Mouse (Mus musculus): Measurements from ENCODE around the gene Txnrd3. TPM values are rescaled to one million over a fixed set of nuclear protein-coding genes. Genes with fewer than 3 reads are reported as not detected.
A peak's percentile ranks its signal among the peaks of the same experiment; 100 is the strongest.

Gene Txnrd3
- 11.5 and 12.5 TPM in 2 replicates for polyA plus RNA-seq (2016; fragmentation: Nextera tagmentation; extraction: Ambion mirVana)

- Histone ChIP-seq H3K36me3 (no peaks in the 10 kb centered on the region), H3K27ac (peak within 1 kb of the TSS; percentile 85), H3K9ac (peak within 1 kb of the TSS; percentile 55), H3K4me2 (replicated peaks) (peak within 1 kb of the TSS; percentile 78), H3K27me3 (no peaks in the 10 kb centered on the region), H3K4me1 (0 out of 2 replicates have a peak, but pooled peaks cover 2% of the 10 kb centered on the region), H3K9me3 (no peaks in the 10 kb centered on the region), H3K4me3 (peak within 1 kb of the TSS; percentile 59)
- WGBS, result under 1% methylated on average over 48 of the region's 51 CpGs
- ATAC-seq (ENCODE audit: insufficient number of reproducible peaks, insufficient read depth, low FRiP score, low TSS enrichment), result peak; percentile 86
Observed at GRCm38 (mm10) chr6:89643798-89644270, at the start of gene Txnrd3. Gene Txnrd3 (plus strand): TSS chr6:89643988.

GRCm38 (mm10) chr6:89595018-89595776, 48.6 kb upstream of the Txnrd3 start, which contains the start of gene Chchd6:
Gene Chchd6 (minus strand): TSS chr6:89595652.
- H3K4me1 ChIP-seq, result no peaks in the 10 kb centered on the region
- WGBS, result under 1% methylated on average over 56 of the region's 56 CpGs
- peaks cover 4% of the 10 kb centered on the region; the same call in 1 of the 2 replicates for H3K9me3 ChIP-seq
- H3K27me3 ChIP-seq, result no peaks in the 10 kb centered on the region
- peak; percentile 100 for ATAC-seq (ENCODE audit: insufficient number of reproducible peaks, insufficient read depth, low FRiP score, low TSS enrichment)
- H3K9ac ChIP-seq, result peak within 1 kb of the TSS; percentile 73
- H3K4me3 ChIP-seq, result peak within 1 kb of the TSS; percentile 75
- H3K27ac ChIP-seq, result no peak within 1 kb of the TSS
- H3K4me2 ChIP-seq (replicated peaks), result peak within 1 kb of the TSS; percentile 65
- no peaks in the 10 kb centered on the region for H3K36me3 ChIP-seq

GRCm38 (mm10) chr6:89595777-89596146, 48.0 kb upstream of the Txnrd3 start:
- Histone ChIP-seq H3K27me3 (no peaks in the 10 kb centered on the region), H3K4me1 (no peaks in the 10 kb centered on the region), H3K4me3 (peak overlapping the region; percentile 75), H3K27ac (no peak overlapping the region), H3K9me3 (peaks cover 4% of the 10 kb centered on the region; the same call in 1 of the 2 replicates), H3K9ac (no peak overlapping the region), H3K36me3 (no peaks in the 10 kb centered on the region), H3K4me2 (replicated peaks) (peak overlapping the region; percentile 65; the same call in 1 of the 2 replicates)
- ATAC-seq (ENCODE audit: insufficient number of reproducible peaks, insufficient read depth, low FRiP score, low TSS enrichment), result peak; percentile 29; the same call in 1 of the 2 replicates
- WGBS, result 22% methylated on average over 5 of the region's 5 CpGs

- Histone ChIP-seq H3K27me3 (no peaks in the 10 kb centered on the region), H3K36me3 (no peaks in the 10 kb centered on the region), H3K27ac (no peak overlapping the region), H3K4me3 (no peak overlapping the region), H3K9me3 (peaks cover 4% of the 10 kb centered on the region; the same call in 1 of the 2 replicates), H3K4me2 (replicated peaks) (no peak overlapping the region), H3K9ac (no peak overlapping the region), H3K4me1 (no peaks in the 10 kb centered on the region)
- WGBS, result 93% methylated on average over 1 of the region's 1 CpGs
- ATAC-seq (ENCODE audit: insufficient number of reproducible peaks, insufficient read depth, low FRiP score, low TSS enrichment), result no peak
Observed at GRCm38 (mm10) chr6:89596510-89596909, 47.3 kb upstream of the Txnrd3 start.

- H3K27ac ChIP-seq, result no peak overlapping the region
- H3K9me3 ChIP-seq, result no peaks in the 10 kb centered on the region
- H3K4me2 ChIP-seq (replicated peaks), result no peak overlapping the region
- no peak for ATAC-seq (ENCODE audit: insufficient number of reproducible peaks, insufficient read depth, low FRiP score, low TSS enrichment)
- H3K4me1 ChIP-seq, result no peaks in the 10 kb centered on the region
- H3K27me3 ChIP-seq, result no peaks in the 10 kb centered on the region
- 61% methylated on average over 3 of the region's 3 CpGs for WGBS
- H3K4me3 ChIP-seq, result no peak overlapping the region
- no peaks in the 10 kb centered on the region for H3K36me3 ChIP-seq
- H3K9ac ChIP-seq, result no peak overlapping the region
Observed at GRCm38 (mm10) chr6:89606096-89606495, 37.7 kb upstream of the Txnrd3 start.

- no peaks in the 10 kb centered on the region for H3K27me3 ChIP-seq
- no peak overlapping the region for H3K9ac ChIP-seq
- H3K4me2 ChIP-seq (replicated peaks), result no peak overlapping the region
- 48% methylated on average over 4 of the region's 4 CpGs for WGBS
- H3K4me1 ChIP-seq, result no peaks in the 10 kb centered on the region
- H3K4me3 ChIP-seq, result no peak overlapping the region
- ATAC-seq (ENCODE audit: insufficient number of reproducible peaks, insufficient read depth, low FRiP score, low TSS enrichment), result no peak
- no peaks in the 10 kb centered on the region for H3K9me3 ChIP-seq
- no peak overlapping the region for H3K27ac ChIP-seq
- no peaks in the 10 kb centered on the region for H3K36me3 ChIP-seq
Observed at GRCm38 (mm10) chr6:89607999-89608398, 35.8 kb upstream of the Txnrd3 start.

- no peaks in the 10 kb centered on the region for H3K36me3 ChIP-seq
- peak; percentile 69; the same call in 1 of the 2 replicates for ATAC-seq (ENCODE audit: insufficient number of reproducible peaks, insufficient read depth, low FRiP score, low TSS enrichment)
- H3K4me3 ChIP-seq, result no peak overlapping the region
- peak overlapping the region; percentile 76 for H3K27ac ChIP-seq
- H3K9me3 ChIP-seq, result no peaks in the 10 kb centered on the region
- H3K9ac ChIP-seq, result no peak overlapping the region
- 59% methylated on average over 15 of the region's 15 CpGs for WGBS
- H3K4me1 ChIP-seq, result peaks cover 15% of the 10 kb centered on the region; the same call in 1 of the 2 replicates
- H3K4me2 ChIP-seq (replicated peaks), result no peak overlapping the region
- no peaks in the 10 kb centered on the region for H3K27me3 ChIP-seq
Observed at GRCm38 (mm10) chr6:89613336-89614106, 30.3 kb upstream of the Txnrd3 start.

- H3K9me3 ChIP-seq, result no peaks in the 10 kb centered on the region
- no peaks in the 10 kb centered on the region for H3K27me3 ChIP-seq
- no peak overlapping the region for H3K9ac ChIP-seq
- 18% methylated on average over 2 of the region's 2 CpGs for WGBS
- H3K27ac ChIP-seq, result peak overlapping the region; percentile 76
- no peaks in the 10 kb centered on the region for H3K36me3 ChIP-seq
- no peak overlapping the region for H3K4me3 ChIP-seq
- peaks cover 15% of the 10 kb centered on the region; the same call in 1 of the 2 replicates for H3K4me1 ChIP-seq
- 0 out of 2 replicates have a peak, but pooled peaks have one; percentile 15 for ATAC-seq (ENCODE audit: insufficient number of reproducible peaks, insufficient read depth, low FRiP score, low TSS enrichment)
- H3K4me2 ChIP-seq (replicated peaks), result no peak overlapping the region
Observed at GRCm38 (mm10) chr6:89614107-89614471, 29.7 kb upstream of the Txnrd3 start.

GRCm38 (mm10) chr6:89614596-89615372, 29.0 kb upstream of the Txnrd3 start:
- ATAC-seq (ENCODE audit: insufficient number of reproducible peaks, insufficient read depth, low FRiP score, low TSS enrichment), result no peak
- WGBS, result 73% methylated on average over 7 of the region's 7 CpGs
- H3K27ac ChIP-seq, result 0 out of 2 replicates have a peak overlapping the region, but pooled peaks have one; percentile 76

GRCm38 (mm10) chr6:89615373-89615755, 28.4 kb upstream of the Txnrd3 start:
- Histone ChIP-seq H3K27me3 (no peaks in the 10 kb centered on the region), H3K4me2 (replicated peaks) (no peak overlapping the region), H3K4me1 (peaks cover 15% of the 10 kb centered on the region; the same call in 1 of the 2 replicates), H3K9ac (no peak overlapping the region), H3K4me3 (no peak overlapping the region), H3K27ac (no peak overlapping the region), H3K36me3 (no peaks in the 10 kb centered on the region), H3K9me3 (no peaks in the 10 kb centered on the region)
- ATAC-seq (ENCODE audit: insufficient number of reproducible peaks, insufficient read depth, low FRiP score, low TSS enrichment), result no peak
- WGBS, result 44% methylated on average over 7 of the region's 7 CpGs

More at GRCm38 (mm10) chr6:89614596-89615372, 29.0 kb upstream of the Txnrd3 start:
- peaks cover 15% of the 10 kb centered on the region; the same call in 1 of the 2 replicates for H3K4me1 ChIP-seq
- H3K27me3 ChIP-seq, result no peaks in the 10 kb centered on the region
- no peaks in the 10 kb centered on the region for H3K36me3 ChIP-seq
- no peaks in the 10 kb centered on the region for H3K9me3 ChIP-seq
- H3K4me3 ChIP-seq, result no peak overlapping the region
- no peak overlapping the region for H3K4me2 ChIP-seq (replicated peaks)
- no peak overlapping the region for H3K9ac ChIP-seq

- Histone ChIP-seq H3K4me2 (replicated peaks) (no peak overlapping the region), H3K9me3 (no peaks in the 10 kb centered on the region), H3K27ac (no peak overlapping the region), H3K36me3 (no peaks in the 10 kb centered on the region), H3K4me3 (no peak overlapping the region), H3K4me1 (no peaks in the 10 kb centered on the region), H3K27me3 (no peaks in the 10 kb centered on the region), H3K9ac (no peak overlapping the region)
- no peak for ATAC-seq (ENCODE audit: insufficient number of reproducible peaks, insufficient read depth, low FRiP score, low TSS enrichment)
- 80% methylated on average over 3 of the region's 3 CpGs for WGBS
Observed at GRCm38 (mm10) chr6:89622647-89623046, 21.1 kb upstream of the Txnrd3 start.

Data from embryonic facial prominence, embryonic 12.5 days (tissue).